Mouse (Mus musculus) CD4-positive helper T cell, adult 2 months (primary cell): ENCODE measurements around the gene Lrmda.

Source experiments
- DNase-seq: peaks from one replicate; pipeline ENCODE4 v3.0.0-alpha.2; 2012; ENCODE audit warnings: low read depth, missing footprints, low spot score

Lrmda gene

GRCm38 (mm10) chr14:22255458-22255857, 235.9 kb downstream of the Lrmda start:
- DNase-seq = no peak

GRCm38 (mm10) chr14:22256274-22256673, 236.8 kb downstream of the Lrmda start:
- DNase-seq = peak; percentile 13

DNA sequence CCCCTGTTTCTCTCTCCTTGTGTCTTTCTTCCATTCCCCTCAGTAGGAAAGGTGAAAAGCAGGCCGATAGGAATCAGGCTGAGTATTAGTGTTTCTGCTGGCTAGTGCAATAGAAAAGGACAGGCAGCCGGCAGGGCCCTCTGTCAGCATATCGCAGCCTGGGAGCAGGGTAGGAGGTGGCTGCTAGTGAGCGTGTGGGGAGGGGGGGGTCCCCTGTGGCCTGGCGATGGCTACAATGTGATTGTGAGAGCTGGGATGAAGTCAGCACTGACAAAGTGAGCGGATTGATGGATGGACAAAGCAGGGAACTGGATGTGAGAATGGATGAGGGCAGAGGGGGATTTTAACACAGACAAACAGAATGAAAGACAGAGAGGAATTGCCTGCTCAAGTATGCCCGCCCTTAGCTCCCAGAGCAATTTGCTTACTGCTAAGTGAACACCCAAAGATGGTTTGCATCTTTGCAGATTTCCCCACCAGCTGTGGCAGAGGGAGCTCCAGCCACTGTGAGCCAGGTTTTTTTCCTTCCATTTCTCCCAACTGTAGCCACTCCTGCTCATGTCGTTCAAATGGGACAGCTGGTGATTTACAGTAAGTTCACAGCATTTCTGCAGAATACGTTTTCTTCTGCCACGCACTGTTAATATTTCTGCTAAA, 240.0 kb downstream of the Lrmda start:
- no peak for DNase-seq

DNA sequence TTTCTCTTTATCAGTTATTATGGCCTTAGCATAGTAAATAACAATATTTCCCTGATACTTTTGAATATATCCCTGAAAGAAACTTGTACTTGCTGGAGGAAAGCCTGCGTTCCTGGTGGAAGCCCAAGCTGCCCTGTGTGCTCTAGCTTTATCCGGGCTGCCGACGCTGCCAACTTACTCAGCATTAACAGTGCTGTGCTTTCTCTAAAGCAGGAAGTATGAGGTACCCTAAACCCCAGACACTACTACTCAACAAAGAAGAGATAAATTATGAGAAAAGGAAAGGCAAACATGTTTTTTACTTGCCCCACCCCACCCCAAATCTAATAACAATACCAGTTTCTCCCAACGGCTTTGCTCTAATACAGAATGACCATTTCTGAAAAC, 240.5 kb downstream of the Lrmda start:
- no peak for DNase-seq

DNA sequence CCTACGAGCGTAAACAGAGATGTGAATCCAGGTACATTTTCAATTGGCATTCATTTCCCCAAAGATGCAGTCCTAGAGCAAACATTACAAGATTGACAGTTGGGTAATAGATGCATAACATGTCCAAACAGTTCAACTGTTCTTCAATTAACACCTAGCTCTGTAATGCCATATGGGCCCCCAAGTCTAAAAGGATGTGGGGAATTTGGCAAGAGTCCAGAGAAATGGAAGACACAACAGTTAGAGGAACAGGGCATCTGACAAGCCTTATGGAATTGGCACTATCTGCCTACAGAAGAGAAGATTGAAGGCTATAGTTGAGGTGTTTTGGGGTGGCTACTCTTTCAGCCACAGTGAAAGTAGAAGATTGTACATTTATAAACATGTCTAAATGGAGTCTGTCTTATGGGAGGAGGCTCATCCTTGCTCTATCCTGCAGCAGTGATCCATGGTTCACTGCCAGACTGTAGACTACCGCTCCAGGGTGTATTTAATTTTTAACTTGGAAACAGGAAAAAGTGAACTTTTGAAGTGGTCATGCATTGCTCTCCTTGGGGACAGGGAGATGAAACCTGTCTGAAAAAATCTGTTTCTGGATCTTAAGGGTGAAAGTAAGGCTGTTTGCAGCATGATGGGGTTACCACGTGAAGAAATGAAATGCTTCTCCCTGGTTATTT, 245.9 kb downstream of the Lrmda start:
- DNase-seq = no peak

GRCm38 (mm10) chr14:22269812-22270211, 250.3 kb downstream of the Lrmda start:
- no peak for DNase-seq

GRCm38 (mm10) chr14:22278053-22278452, 258.5 kb downstream of the Lrmda start:
- no peak for DNase-seq

GRCm38 (mm10) chr14:22279591-22279990, 260.1 kb downstream of the Lrmda start:
- DNase-seq = no peak

- DNase-seq = no peak
Observed at GRCm38 (mm10) chr14:22281630-22282029, 262.1 kb downstream of the Lrmda start.

DNA sequence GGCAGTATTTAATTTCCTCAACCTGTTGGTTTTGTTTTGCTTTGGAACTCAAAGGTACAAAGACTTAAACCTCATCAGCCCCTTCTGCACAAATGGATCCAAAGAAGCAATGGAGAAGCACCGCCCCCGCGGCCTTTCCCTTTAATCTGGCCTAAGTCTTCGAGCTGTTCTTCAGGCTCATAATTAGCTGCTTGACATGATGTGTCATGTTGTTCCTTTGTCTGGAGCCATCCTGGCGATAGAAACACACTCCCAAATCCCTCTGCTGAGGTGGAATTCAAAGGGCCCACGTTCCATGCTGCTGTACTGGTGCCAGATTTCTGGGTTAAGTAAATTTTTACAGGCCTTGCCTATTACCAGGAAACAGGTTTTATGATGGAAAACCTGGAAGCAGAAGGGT, 263.3 kb downstream of the Lrmda start:
- no peak for DNase-seq

GRCm38 (mm10) chr14:22283722-22284121, 264.2 kb downstream of the Lrmda start:
- DNase-seq = no peak

GRCm38 (mm10) chr14:22284823-22285517, 265.5 kb downstream of the Lrmda start:
- DNase-seq = no peak

- no peak for DNase-seq
Observed at GRCm38 (mm10) chr14:22285826-22286225, 266.3 kb downstream of the Lrmda start.

- DNase-seq = no peak
Observed at GRCm38 (mm10) chr14:22288179-22288578, 268.7 kb downstream of the Lrmda start.

DNA sequence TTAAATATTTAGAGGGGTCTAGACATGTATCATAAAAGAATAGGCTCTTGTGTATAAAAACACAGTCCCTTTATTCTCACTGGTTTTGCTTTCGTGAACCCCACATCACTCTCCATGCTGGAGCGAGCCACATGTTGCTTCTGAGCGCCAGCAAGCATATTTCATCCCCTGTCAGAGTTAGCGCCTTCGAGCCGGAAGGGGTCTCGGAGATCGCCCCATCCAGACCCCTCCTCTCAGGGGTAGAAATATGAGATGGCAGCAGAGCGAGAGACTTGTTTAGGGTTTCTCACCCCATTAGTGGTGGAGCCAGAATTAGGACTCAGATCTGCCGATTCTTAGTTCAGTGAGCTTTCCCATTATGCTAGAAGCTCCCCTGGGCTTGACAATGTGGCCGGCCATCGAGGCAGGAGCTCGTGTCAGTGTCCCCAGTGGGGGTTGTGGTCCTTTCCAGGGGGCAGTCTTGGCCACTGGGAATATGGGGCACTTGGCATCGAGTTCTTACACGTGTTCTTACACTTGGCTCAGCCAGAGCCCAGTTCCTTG, 269.9 kb downstream of the Lrmda start:
- no peak for DNase-seq

GRCm38 (mm10) chr14:22294371-22294770, 274.9 kb downstream of the Lrmda start:
- no peak for DNase-seq

GRCm38 (mm10) chr14:22296655-22297239, 277.2 kb downstream of the Lrmda start:
- no peak for DNase-seq

GRCm38 (mm10) chr14:22306759-22307158, 287.2 kb downstream of the Lrmda start:
- no peak for DNase-seq

- no peak for DNase-seq
Observed at GRCm38 (mm10) chr14:22308059-22308458, 288.5 kb downstream of the Lrmda start.

DNA sequence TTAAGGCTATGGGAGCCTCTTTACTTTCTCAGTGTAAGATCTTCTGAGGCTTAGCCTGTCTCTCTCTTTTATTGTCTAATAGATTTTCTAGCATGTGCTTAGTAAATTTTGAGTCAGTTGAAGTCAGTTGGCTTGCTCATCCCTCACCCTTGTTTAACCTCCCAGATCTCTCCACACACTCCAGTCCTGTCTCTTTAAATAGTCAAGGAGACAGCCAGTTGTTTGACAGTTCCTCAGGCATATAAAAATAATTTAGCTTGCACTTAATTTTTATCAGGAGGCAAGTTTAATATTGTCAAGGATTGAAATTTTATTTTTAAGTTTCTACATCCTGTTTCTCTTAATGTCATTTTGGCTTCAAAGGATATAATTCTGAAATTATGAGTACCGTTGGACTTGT, 303.5 kb downstream of the Lrmda start:
- DNase-seq = no peak

- DNase-seq = no peak
Observed at GRCm38 (mm10) chr14:22323530-22324292, 304.2 kb downstream of the Lrmda start.
